Mouse (Mus musculus): ENCODE measurements at regions not wholly inside any gene's neighbourhood (a gene's known extent, or its start where the extent isn't known, plus 50 kb on each side); places are given as distances from the start of the nearest gene placed in this dataset.
A peak's percentile ranks its signal among the peaks of the same experiment; 100 is the strongest.

GRCm38 (mm10) chr16:95057596-95057995 lies 60.1 kb upstream of the Kcnj6 start:
- no peak overlapping the region for H3K9ac ChIP-seq (replicated peaks)
- no peaks in the 10 kb centered on the region for H3K36me3 ChIP-seq
- no peak for ATAC-seq (ENCODE audit: insufficient number of reproducible peaks, insufficient read depth, low FRiP score, low TSS enrichment, low read depth)
- 23% methylated on average over 1 of the region's 1 CpGs for WGBS
- no peak overlapping the region for H3K4me2 ChIP-seq
- H3K4me3 ChIP-seq (replicated peaks), result no peak overlapping the region
- H3K27me3 ChIP-seq, result no peaks in the 10 kb centered on the region
- peaks cover 1% of the 10 kb centered on the region; the same call in 1 of the 2 replicates for H3K9me3 ChIP-seq
- H3K27ac ChIP-seq, result no peak overlapping the region
- H3K4me1 ChIP-seq (replicated peaks), result no peaks in the 10 kb centered on the region

GRCm38 (mm10) chr16:95064423-95064822 lies 66.9 kb upstream of the Kcnj6 start:
- H3K27me3 ChIP-seq, result no peaks in the 10 kb centered on the region
- no peaks in the 10 kb centered on the region for H3K36me3 ChIP-seq
- H3K4me3 ChIP-seq (replicated peaks), result no peak overlapping the region
- WGBS, result 83% methylated on average over 6 of the region's 6 CpGs
- H3K9me3 ChIP-seq, result no peaks in the 10 kb centered on the region
- no peak overlapping the region for H3K4me2 ChIP-seq
- no peaks in the 10 kb centered on the region for H3K4me1 ChIP-seq (replicated peaks)
- H3K27ac ChIP-seq, result no peak overlapping the region
- ATAC-seq (ENCODE audit: insufficient number of reproducible peaks, insufficient read depth, low FRiP score, low TSS enrichment, low read depth), result no peak
- H3K9ac ChIP-seq (replicated peaks), result no peak overlapping the region

DNA sequence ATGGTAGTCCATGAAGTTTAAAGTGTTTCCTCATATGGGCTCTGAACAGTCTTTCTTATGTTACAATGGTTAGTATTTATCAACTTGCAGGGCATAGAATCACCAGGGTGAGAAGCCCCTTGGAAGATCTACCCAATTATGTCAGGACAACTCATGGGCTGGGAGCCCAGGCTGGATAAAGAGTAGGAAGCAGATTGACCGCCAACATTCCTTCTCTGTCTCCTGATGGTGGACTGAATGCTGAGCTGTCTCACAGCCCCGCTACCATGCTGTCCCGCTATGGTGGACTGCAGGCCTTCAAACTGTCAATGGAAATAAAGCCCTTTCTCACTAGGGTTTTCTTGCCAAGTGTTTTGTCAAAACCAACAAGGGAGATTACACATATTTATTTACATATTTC lies 69.2 kb upstream of the Kcnj6 start:
- WGBS, result 91% methylated on average over 3 of the region's 3 CpGs
- no peak for ATAC-seq (ENCODE audit: insufficient number of reproducible peaks, insufficient read depth, low FRiP score, low TSS enrichment, low read depth)
- H3K9ac ChIP-seq (replicated peaks), result no peak overlapping the region
- H3K27me3 ChIP-seq, result no peaks in the 10 kb centered on the region
- H3K4me3 ChIP-seq (replicated peaks), result no peak overlapping the region
- no peaks in the 10 kb centered on the region for H3K36me3 ChIP-seq
- no peak overlapping the region for H3K4me2 ChIP-seq
- H3K4me1 ChIP-seq (replicated peaks), result no peaks in the 10 kb centered on the region
- no peak overlapping the region for H3K27ac ChIP-seq
- H3K9me3 ChIP-seq, result no peaks in the 10 kb centered on the region

- Histone ChIP-seq H3K4me3 (replicated peaks) (no peak overlapping the region), H3K4me2 (no peak overlapping the region), H3K36me3 (no peaks in the 10 kb centered on the region), H3K9me3 (no peaks in the 10 kb centered on the region), H3K27me3 (no peaks in the 10 kb centered on the region), H3K4me1 (replicated peaks) (no peaks in the 10 kb centered on the region), H3K27ac (no peak overlapping the region), H3K9ac (replicated peaks) (no peak overlapping the region)
- 67% methylated on average over 6 of the region's 6 CpGs for WGBS
- no peak for ATAC-seq (ENCODE audit: insufficient number of reproducible peaks, insufficient read depth, low FRiP score, low TSS enrichment, low read depth)
These were observed 95.1 kb upstream of the Kcnj6 start for GRCm38 (mm10) chr16:95092471-95093221.

- Histone ChIP-seq H3K4me3 (replicated peaks) (no peak overlapping the region), H3K27ac (no peak overlapping the region), H3K4me2 (no peak overlapping the region), H3K4me1 (replicated peaks) (no peaks in the 10 kb centered on the region), H3K9ac (replicated peaks) (no peak overlapping the region), H3K36me3 (no peaks in the 10 kb centered on the region), H3K9me3 (no peaks in the 10 kb centered on the region), H3K27me3 (no peaks in the 10 kb centered on the region)
- peak; percentile 47; the same call in 1 of the 2 replicates for ATAC-seq (ENCODE audit: insufficient number of reproducible peaks, insufficient read depth, low FRiP score, low TSS enrichment, low read depth)
- WGBS, result 27% methylated on average over 10 of the region's 10 CpGs
These were observed 96.3 kb upstream of the Kcnj6 start for GRCm38 (mm10) chr16:95093753-95094152.

GRCm38 (mm10) chr16:95100954-95101353 lies 103.5 kb upstream of the Kcnj6 start:
- H3K4me1 ChIP-seq (replicated peaks), result no peaks in the 10 kb centered on the region
- H3K4me2 ChIP-seq, result no peak overlapping the region
- H3K27ac ChIP-seq, result no peak overlapping the region
- no peak overlapping the region for H3K9ac ChIP-seq (replicated peaks)
- no peak for ATAC-seq (ENCODE audit: insufficient number of reproducible peaks, insufficient read depth, low FRiP score, low TSS enrichment, low read depth)
- no peaks in the 10 kb centered on the region; the same call in 1 of the 2 replicates for H3K27me3 ChIP-seq
- no peaks in the 10 kb centered on the region for H3K9me3 ChIP-seq
- no peak overlapping the region for H3K4me3 ChIP-seq (replicated peaks)
- no peaks in the 10 kb centered on the region for H3K36me3 ChIP-seq
- 78% methylated on average over 9 of the region's 9 CpGs for WGBS

GRCm38 (mm10) chr16:95117531-95117930 lies 120.0 kb upstream of the Kcnj6 start:
- ATAC-seq (ENCODE audit: insufficient number of reproducible peaks, insufficient read depth, low FRiP score, low TSS enrichment, low read depth), result no peak
- H3K9me3 ChIP-seq, result no peaks in the 10 kb centered on the region
- 57% methylated on average over 8 of the region's 8 CpGs for WGBS
- no peak overlapping the region for H3K4me3 ChIP-seq (replicated peaks)
- H3K4me1 ChIP-seq (replicated peaks), result no peaks in the 10 kb centered on the region
- no peak overlapping the region for H3K4me2 ChIP-seq
- H3K27ac ChIP-seq, result no peak overlapping the region
- no peak overlapping the region for H3K9ac ChIP-seq (replicated peaks)
- H3K27me3 ChIP-seq, result peaks cover 3% of the 10 kb centered on the region; the same call in 1 of the 2 replicates
- H3K36me3 ChIP-seq, result no peaks in the 10 kb centered on the region

- Histone ChIP-seq H3K9me3 (no peaks in the 10 kb centered on the region), H3K4me3 (replicated peaks) (no peak overlapping the region), H3K4me1 (replicated peaks) (no peaks in the 10 kb centered on the region), H3K4me2 (no peak overlapping the region), H3K27ac (no peak overlapping the region), H3K9ac (replicated peaks) (no peak overlapping the region), H3K36me3 (no peaks in the 10 kb centered on the region), H3K27me3 (peaks cover 3% of the 10 kb centered on the region; the same call in 1 of the 2 replicates)
- 39% methylated on average over 4 of the region's 4 CpGs for WGBS
- ATAC-seq (ENCODE audit: insufficient number of reproducible peaks, insufficient read depth, low FRiP score, low TSS enrichment, low read depth), result no peak
These were observed 121.8 kb upstream of the Kcnj6 start for GRCm38 (mm10) chr16:95119293-95119692.

- Histone ChIP-seq H3K4me1 (replicated peaks) (no peaks in the 10 kb centered on the region), H3K9ac (replicated peaks) (no peak overlapping the region), H3K27me3 (peaks cover 3% of the 10 kb centered on the region; the same call in 1 of the 2 replicates), H3K36me3 (no peaks in the 10 kb centered on the region), H3K4me3 (replicated peaks) (no peak overlapping the region), H3K4me2 (no peak overlapping the region), H3K27ac (no peak overlapping the region), H3K9me3 (no peaks in the 10 kb centered on the region)
- WGBS, result 14% methylated on average over 7 of the region's 7 CpGs
- no peak for ATAC-seq (ENCODE audit: insufficient number of reproducible peaks, insufficient read depth, low FRiP score, low TSS enrichment, low read depth)
These were observed 124.5 kb upstream of the Kcnj6 start for GRCm38 (mm10) chr16:95122048-95122447.

GRCm38 (mm10) chr16:95127616-95128015 lies 129.7 kb upstream of the Kcnj15 start:
- WGBS, result 2% methylated on average over 8 of the region's 8 CpGs

GRCm38 (mm10) chr16:95131815-95132214 lies 125.5 kb upstream of the Kcnj15 start:
- no peak overlapping the region for H3K4me2 ChIP-seq
- 68% methylated on average over 5 of the region's 5 CpGs for WGBS
- peaks cover 5% of the 10 kb centered on the region for H3K4me1 ChIP-seq (replicated peaks)
- H3K27me3 ChIP-seq, result peaks cover 3% of the 10 kb centered on the region; the same call in 1 of the 2 replicates
- H3K9me3 ChIP-seq, result peaks cover 3% of the 10 kb centered on the region; the same call in 1 of the 2 replicates
- H3K4me3 ChIP-seq (replicated peaks), result no peak overlapping the region
- no peak overlapping the region for H3K9ac ChIP-seq (replicated peaks)
- no peaks in the 10 kb centered on the region for H3K36me3 ChIP-seq
- no peak overlapping the region for H3K27ac ChIP-seq
- ATAC-seq (ENCODE audit: insufficient number of reproducible peaks, insufficient read depth, low FRiP score, low TSS enrichment, low read depth), result no peak

More at GRCm38 (mm10) chr16:95127616-95128015, 129.7 kb upstream of the Kcnj15 start:
- no peak overlapping the region for H3K4me3 ChIP-seq (replicated peaks)
- no peak for ATAC-seq (ENCODE audit: insufficient number of reproducible peaks, insufficient read depth, low FRiP score, low TSS enrichment, low read depth)
- H3K9me3 ChIP-seq, result peaks cover 3% of the 10 kb centered on the region; the same call in 1 of the 2 replicates
- H3K4me2 ChIP-seq, result no peak overlapping the region
- peaks cover 3% of the 10 kb centered on the region for H3K27me3 ChIP-seq
- H3K9ac ChIP-seq (replicated peaks), result no peak overlapping the region
- H3K4me1 ChIP-seq (replicated peaks), result peaks cover 5% of the 10 kb centered on the region
- H3K27ac ChIP-seq, result no peak overlapping the region
- H3K36me3 ChIP-seq, result no peaks in the 10 kb centered on the region

DNA sequence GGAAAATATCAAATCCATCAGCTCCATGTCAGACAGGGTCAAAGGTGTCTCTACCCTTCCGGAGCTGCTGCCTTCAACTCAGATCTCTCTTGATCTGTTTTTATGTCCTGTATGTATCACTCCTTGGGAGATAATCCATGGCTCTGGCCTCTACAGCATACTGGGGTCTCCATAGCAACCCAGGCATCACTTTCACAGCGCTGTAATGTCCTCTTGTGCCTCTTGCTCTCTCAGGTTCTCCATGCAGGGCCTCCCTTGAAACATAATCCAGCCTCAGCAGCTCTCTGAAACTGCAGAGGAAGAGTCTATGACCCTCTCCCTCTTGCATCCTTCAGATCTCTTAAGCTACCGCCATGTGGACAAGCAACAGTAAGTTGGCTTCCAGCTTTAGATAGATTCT lies 118.5 kb upstream of the Kcnj15 start:
- Histone ChIP-seq H3K27ac (no peak overlapping the region), H3K4me1 (replicated peaks) (no peaks in the 10 kb centered on the region), H3K9me3 (no peaks in the 10 kb centered on the region), H3K4me3 (replicated peaks) (no peak overlapping the region), H3K27me3 (no peaks in the 10 kb centered on the region), H3K36me3 (no peaks in the 10 kb centered on the region), H3K9ac (replicated peaks) (no peak overlapping the region), H3K4me2 (no peak overlapping the region)
- ATAC-seq (ENCODE audit: insufficient number of reproducible peaks, insufficient read depth, low FRiP score, low TSS enrichment, low read depth), result no peak
- WGBS, result 57% methylated on average over 3 of the region's 3 CpGs
